Mouse (Mus musculus) lung, adult 2 months (tissue): Measurements from ENCODE around the gene Gm11273.

Experiments
- CTCF ChIP-seq: fragments of 200-500 bp; IDR thresholded peaks from 2 replicates; pipeline ENCODE4 v1.5.1; 2011; ENCODE audit warnings: mild to moderate bottlenecking, low read length, control low read depth; ENCODE audit not compliant: insufficient read depth
- POLR2A ChIP-seq: fragments of 200-500 bp; IDR thresholded peaks from 2 replicates; pipeline ENCODE4 v1.6.1; 2011; ENCODE audit warnings: low read depth, mild to moderate bottlenecking, control low read depth, low read length, borderline replicate concordance; ENCODE audit errors: extremely low read depth

- no peak for TF ChIP-seq POLR2A
- TF ChIP-seq CTCF = no peak
These were observed 14.3 kb downstream of the Gm11273 start for GRCm38 (mm10) chr13:21486881-21487280.
